Mouse (Mus musculus) erythroblast, embryonic 14.5 days (primary cell): ENCODE data around the gene Gng8. TPM values are rescaled to one million over a fixed set of nuclear protein-coding genes. Genes with fewer than 3 reads are reported as not detected.

ENCODE experiments used
- H3K27me3 ChIP-seq: 2 replicates; pipeline ENCODE4 v1.6.1; 2012; ENCODE audit warnings: inconsistent platforms; ENCODE audit not compliant: control insufficient read depth
- H3K36me3 ChIP-seq: 2 replicates; pipeline ENCODE4 v1.6.1; 2012; ENCODE audit warnings: mild to moderate bottlenecking, inconsistent platforms; ENCODE audit not compliant: control insufficient read depth
- H3K4me1 ChIP-seq: 2 replicates; pipeline ENCODE4 v1.6.1; 2012; ENCODE audit warnings: inconsistent platforms; ENCODE audit not compliant: control insufficient read depth
- H3K4me3 ChIP-seq: replicated peaks from 2 replicates; pipeline ENCODE3; 2012; ENCODE audit warnings: moderate library complexity, mild to moderate bottlenecking, inconsistent platforms
- H3K9me3 ChIP-seq: 2 replicates; pipeline ENCODE4 v1.6.1; 2012; ENCODE audit warnings: low read length, inconsistent platforms, mixed read lengths; ENCODE audit not compliant: control insufficient read depth
- GATA1 ChIP-seq: IDR thresholded peaks from 2 replicates; pipeline ENCODE4 v1.6.1; 2012; ENCODE audit warnings: low read length, inconsistent platforms, mixed read lengths
- TAL1 ChIP-seq: IDR thresholded peaks from 3 replicates; pipeline ENCODE4 v1.6.1; 2012; ENCODE audit warnings: low read length, inconsistent platforms, mixed read lengths
- polyA plus RNA-seq: library from polyadenylated mRNA; stranded (reverse); fragments of >175 nt; gene quantifications from 2 replicates; pipeline ENCODE4 v1.2.3, GENCODE M21; 2012

Gng8 gene
- polyA plus RNA-seq, 1 experiment: not detected

- no peak overlapping the region for H3K4me3 ChIP-seq
- peaks cover 35% of the 10 kb centered on the region for H3K27me3 ChIP-seq
- peaks cover 11% of the 10 kb centered on the region for H3K36me3 ChIP-seq
- TF ChIP-seq GATA1 (no peak), TAL1 (no peak)
- peaks cover 14% of the 10 kb centered on the region for H3K4me1 ChIP-seq
- H3K9me3 ChIP-seq: no peaks in the 10 kb centered on the region
These were observed 18.3 kb downstream of the Gng8 start for GRCm38 (mm10) chr7:16909909-16910308.

DNA sequence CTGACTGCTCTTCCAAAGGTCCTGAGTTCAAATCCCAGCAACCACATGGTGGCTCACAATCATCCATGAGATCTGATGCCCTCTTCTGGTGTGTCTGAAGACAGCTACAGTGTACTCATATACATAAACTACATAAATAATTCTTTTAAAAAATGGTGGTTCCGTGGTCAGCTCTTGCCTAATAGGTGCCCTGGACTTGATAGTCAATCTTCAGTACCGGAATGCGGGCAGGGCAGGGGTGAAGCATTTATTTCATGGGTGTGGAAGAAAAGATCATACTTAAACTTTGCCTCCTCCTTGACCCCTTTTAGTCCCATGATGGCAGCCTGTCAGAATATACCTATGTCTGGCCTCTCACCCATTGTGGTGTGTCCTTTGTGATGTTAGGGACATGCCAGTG lies 20.3 kb downstream of the Gng8 start:
- H3K9me3 ChIP-seq: no peaks in the 10 kb centered on the region
- no peak for TF ChIP-seq GATA1
- TF ChIP-seq TAL1: no peak
- H3K4me1 ChIP-seq: peaks cover 3% of the 10 kb centered on the region
- H3K36me3 ChIP-seq: peaks cover 31% of the 10 kb centered on the region
- peaks cover 32% of the 10 kb centered on the region for H3K27me3 ChIP-seq
- H3K4me3 ChIP-seq: no peak overlapping the region

DNA sequence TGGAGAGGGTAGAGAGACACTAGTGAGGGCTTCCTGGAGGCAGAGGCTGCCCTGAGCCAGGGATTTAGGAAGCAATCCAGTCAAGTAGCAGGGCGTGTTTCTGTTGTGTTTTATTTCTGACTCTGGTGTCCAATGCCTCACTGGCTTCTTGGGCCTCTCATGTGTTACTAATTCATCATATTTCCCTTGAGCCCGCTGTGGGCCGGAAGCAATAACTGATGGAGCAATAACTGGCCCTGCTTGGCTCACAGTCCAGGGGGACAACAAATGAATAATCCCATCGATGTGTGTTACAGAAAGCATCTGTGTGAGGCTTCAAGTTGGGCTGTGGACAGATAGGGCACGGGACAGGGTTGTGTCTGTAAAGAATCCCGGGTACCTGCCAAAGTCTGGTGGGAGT lies 20.8 kb downstream of the Gng8 start:
- H3K27me3 ChIP-seq: peaks cover 28% of the 10 kb centered on the region
- TF ChIP-seq GATA1 (no peak), TAL1 (no peak)
- peaks cover 36% of the 10 kb centered on the region for H3K36me3 ChIP-seq
- H3K9me3 ChIP-seq: no peaks in the 10 kb centered on the region
- H3K4me1 ChIP-seq: peaks cover 2% of the 10 kb centered on the region
- no peak overlapping the region for H3K4me3 ChIP-seq

GRCm38 (mm10) chr7:16913806-16914452 lies 22.3 kb downstream of the Gng8 start:
- H3K27me3 ChIP-seq: peaks cover 12% of the 10 kb centered on the region
- H3K4me1 ChIP-seq: peaks cover 7% of the 10 kb centered on the region
- peaks cover 51% of the 10 kb centered on the region for H3K36me3 ChIP-seq

DNA sequence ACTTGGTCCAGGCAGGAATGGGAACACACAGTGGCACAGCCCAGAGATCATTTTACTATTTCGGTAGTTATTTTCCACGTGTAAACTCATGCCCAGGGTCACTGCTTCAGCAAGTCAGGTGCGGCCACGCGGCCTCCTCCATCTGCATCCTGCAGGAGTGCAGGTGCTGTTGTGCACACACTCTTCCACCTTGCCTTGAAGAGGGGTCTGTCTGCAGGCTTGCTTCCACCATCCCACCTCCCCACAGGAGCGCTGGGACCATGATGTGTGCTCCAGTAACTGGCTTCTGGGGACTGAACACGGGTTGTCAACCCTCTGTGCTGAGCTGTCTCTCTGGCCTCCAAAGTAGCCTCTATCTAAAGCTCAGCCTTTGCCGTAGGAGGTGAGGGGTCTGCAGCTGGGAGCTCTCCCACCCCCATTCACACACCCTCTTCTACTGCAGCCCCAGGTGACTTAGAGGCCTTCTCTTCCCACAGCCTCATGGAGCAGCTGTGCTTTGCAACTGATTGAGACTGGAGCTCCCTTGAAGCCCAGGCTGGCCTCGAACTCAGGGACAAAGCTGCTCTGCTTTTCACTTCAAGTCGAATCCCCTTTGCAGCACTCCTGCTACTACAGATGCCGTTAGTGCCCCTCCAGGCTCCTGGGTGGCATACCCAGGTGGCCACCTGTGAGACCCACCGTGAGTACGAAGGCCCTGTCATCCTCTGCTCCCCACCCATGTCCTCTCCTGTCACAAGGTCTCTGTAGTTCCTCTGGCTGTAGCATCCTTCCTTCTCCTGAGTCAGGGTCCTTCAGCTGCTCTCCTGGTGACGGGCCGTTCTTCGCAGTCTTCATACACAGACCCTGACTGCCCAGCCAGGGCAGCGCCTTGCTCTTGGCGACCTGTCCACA lies 23.1 kb downstream of the Gng8 start:
- peaks cover 59% of the 10 kb centered on the region for H3K36me3 ChIP-seq
- H3K4me1 ChIP-seq: peaks cover 15% of the 10 kb centered on the region
- no peaks in the 10 kb centered on the region for H3K9me3 ChIP-seq
- TF ChIP-seq TAL1 (no peak), GATA1 (no peak)
- peaks cover 5% of the 10 kb centered on the region for H3K27me3 ChIP-seq
- no peak overlapping the region for H3K4me3 ChIP-seq

More at GRCm38 (mm10) chr7:16913806-16914452, 22.3 kb downstream of the Gng8 start:
- Histone ChIP-seq H3K4me3 (no peak overlapping the region), H3K9me3 (no peaks in the 10 kb centered on the region)
- TF ChIP-seq GATA1 (no peak), TAL1 (no peak)

- no peaks in the 10 kb centered on the region for H3K9me3 ChIP-seq
- no peak overlapping the region for H3K4me3 ChIP-seq
- H3K27me3 ChIP-seq: no peaks in the 10 kb centered on the region
- peaks cover 68% of the 10 kb centered on the region for H3K36me3 ChIP-seq
- peaks cover 24% of the 10 kb centered on the region for H3K4me1 ChIP-seq
- TF ChIP-seq TAL1: no peak
- no peak for TF ChIP-seq GATA1
These were observed 24.1 kb downstream of the Gng8 start for GRCm38 (mm10) chr7:16915461-16916340.

DNA sequence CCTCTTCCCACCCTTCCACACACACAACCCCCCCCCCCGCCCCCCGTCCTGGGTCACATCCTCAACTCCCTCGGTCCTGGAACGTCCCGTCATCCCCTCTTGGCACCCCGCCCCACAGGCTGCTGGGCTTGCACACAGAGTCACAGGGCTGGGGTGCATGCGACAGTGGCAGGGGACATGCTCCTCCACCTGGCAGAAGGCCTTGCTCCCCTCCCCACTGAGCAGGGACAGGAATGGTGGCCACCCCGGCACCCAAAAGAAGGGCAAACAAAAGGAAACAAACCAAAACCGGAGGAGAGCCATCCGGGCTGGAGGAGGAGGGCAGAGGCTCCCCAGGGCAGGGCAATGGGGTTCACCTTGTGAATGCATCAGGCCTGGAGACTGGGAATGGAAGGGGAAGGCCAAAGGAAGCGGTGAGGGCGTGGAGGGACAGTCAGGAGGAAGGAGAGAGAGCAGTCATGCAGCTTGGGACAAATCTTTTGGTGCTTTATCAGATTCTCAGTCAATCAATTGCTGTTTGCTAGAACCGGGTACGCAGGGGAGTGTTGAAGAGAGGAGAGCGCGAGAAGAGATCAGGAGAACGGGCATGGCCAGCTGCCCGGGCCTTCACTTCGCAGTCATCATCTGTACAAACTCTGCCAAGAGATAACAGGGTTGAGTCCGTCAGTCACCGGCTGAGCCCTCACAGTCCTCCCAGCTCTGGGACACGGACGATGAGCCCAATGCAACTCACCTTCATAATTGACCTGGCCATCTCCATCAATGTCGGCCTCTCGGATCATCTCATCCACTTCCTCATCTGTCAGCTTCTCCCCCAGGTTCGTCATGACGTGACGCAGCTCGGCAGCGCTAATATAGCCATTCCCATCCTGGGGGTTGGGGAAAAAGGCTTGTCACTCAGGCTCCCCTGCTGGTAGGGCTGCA lies 25.0 kb downstream of the Gng8 start:
- Histone ChIP-seq H3K36me3 (peaks cover 77% of the 10 kb centered on the region), H3K4me1 (peaks cover 33% of the 10 kb centered on the region), H3K27me3 (no peaks in the 10 kb centered on the region), H3K9me3 (no peaks in the 10 kb centered on the region), H3K4me3 (no peak overlapping the region)
- no peak for TF ChIP-seq TAL1
- TF ChIP-seq GATA1: no peak

GRCm38 (mm10) chr7:16917447-16917846 lies 25.9 kb downstream of the Gng8 start:
- H3K9me3 ChIP-seq: no peaks in the 10 kb centered on the region
- H3K36me3 ChIP-seq: peaks cover 84% of the 10 kb centered on the region
- no peak overlapping the region for H3K4me3 ChIP-seq
- H3K27me3 ChIP-seq: no peaks in the 10 kb centered on the region
- TF ChIP-seq GATA1 (no peak), TAL1 (no peak)
- peaks cover 41% of the 10 kb centered on the region for H3K4me1 ChIP-seq
